13 mouse cellular contexts compared by ENCODE assay signal in genomic region chr7:29228202-29228601, GRCm38 (mm10).
"Had no signal": no experiment of that assay in that cellular context is flagged by ENCODE, and none has a peak within 500 bp of the region (broad histone marks: within the 10 kb centered on the region; RNA-seq: fewer than 3 reads in every experiment).

No protein-coding gene starts in this region.

- H3K36me3 ChIP-seq: liver, embryonic 13.5 days; midbrain, embryonic 13.5 days; neural tube, embryonic 15.5 days; stomach, embryonic 15.5 days had no signal

- H3K27ac ChIP-seq: layer of hippocampus, adult 2 months; limb, embryonic 13.5 days; liver, embryonic 13.5 days; midbrain, embryonic 13.5 days; neural tube, embryonic 15.5 days; stomach, embryonic 15.5 days had no signal

- H3K4me3 ChIP-seq: layer of hippocampus, adult 2 months; limb, embryonic 13.5 days; liver, embryonic 13.5 days; midbrain, embryonic 13.5 days; neural tube, embryonic 15.5 days; stomach, embryonic 15.5 days had no signal

- DNase-seq: kidney, adult 18-20 months; kidney, postnatal 10 days; kidney, postnatal 4 days; left cerebral cortex, postnatal 4 days; liver, embryonic 13.5 days; lung, adult 18-20 months; thymus, adult 18-20 months; thymus, postnatal 14 days had no signal

- ATAC-seq: midbrain, embryonic 13.5 days had no signal
